Mouse (Mus musculus) brain, embryonic 14.5 days (tissue): ENCODE data around the gene Mgat4a. TPM values are rescaled to one million over a fixed set of nuclear protein-coding genes. Genes with fewer than 3 reads are reported as not detected.
"Not testable (repeated sequence)": the region's sequence is repeated elsewhere in the genome, so short reads cannot be mapped to it uniquely, and the experiment has no call there.

Experiments
- DNase-seq: peaks from one replicate; pipeline ENCODE4 v3.0.0-alpha.2; 2011; ENCODE audit warnings: low read depth
- CTCF ChIP-seq: fragments of 200-500 bp; IDR thresholded peaks from 2 replicates; pipeline ENCODE4 v1.5.1; 2012; ENCODE audit warnings: inconsistent platforms, mild to moderate bottlenecking, moderate library complexity, borderline replicate concordance; ENCODE audit not compliant: insufficient read depth, insufficient read length; ENCODE audit errors: extremely low read depth
- POLR2A ChIP-seq: fragments of 200-500 bp; IDR thresholded peaks from 2 replicates; pipeline ENCODE4 v1.6.1; 2012; ENCODE audit warnings: mild to moderate bottlenecking, inconsistent platforms, borderline replicate concordance; ENCODE audit not compliant: poor library complexity, insufficient read depth, insufficient read length, severe bottlenecking; ENCODE audit errors: extremely low read depth
- polyA plus RNA-seq: library from polyadenylated mRNA; depleted of rRNA; stranded (reverse); fragments of >200 nt; gene quantifications from 2 replicates; pipeline ENCODE4 v1.2.3, GENCODE M21; 2012

The Mgat4a gene
- polyA plus RNA-seq, 1 experiment = 11.6 TPM

DNA sequence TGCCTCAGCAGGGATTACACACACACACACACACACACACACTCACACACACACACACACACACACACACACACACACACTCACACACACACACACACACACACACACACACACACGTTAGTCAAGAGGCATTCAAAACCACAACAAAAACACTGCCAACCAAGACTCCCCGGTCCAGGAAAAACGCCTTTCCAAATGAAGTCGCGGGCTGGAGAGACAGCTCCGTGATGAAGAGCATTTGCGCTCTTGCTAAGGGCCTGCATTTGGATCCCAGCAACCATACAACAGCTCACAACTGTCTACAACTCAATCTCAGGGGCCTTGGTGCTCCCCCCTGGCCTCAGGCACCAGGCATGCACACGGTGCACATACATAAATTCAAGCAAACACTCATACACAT lies 10.8 kb downstream of the Mgat4a start:
- TF ChIP-seq POLR2A = no peak
- TF ChIP-seq CTCF = no peak
- DNase-seq = peak; percentile 59

DNA sequence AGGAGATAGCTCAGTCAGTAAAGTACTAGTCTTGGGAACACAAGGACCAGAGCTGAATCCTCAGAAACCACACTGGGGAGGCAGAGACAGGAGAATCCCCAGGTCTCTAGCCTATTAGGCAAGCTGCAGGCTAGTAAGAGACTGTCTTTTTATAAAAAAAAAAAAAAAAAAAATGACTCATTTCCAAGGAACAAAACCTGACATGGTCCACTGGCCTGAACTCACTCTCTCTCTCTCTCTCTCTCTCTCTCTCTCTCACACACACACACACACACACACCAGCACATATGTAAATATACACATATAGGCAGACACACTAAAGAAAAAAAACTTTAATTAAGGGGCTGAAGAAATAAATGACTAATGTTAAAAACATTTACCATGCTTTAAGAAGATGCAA lies 14.6 kb downstream of the Mgat4a start:
- DNase-seq = no peak
- no peak for TF ChIP-seq POLR2A
- TF ChIP-seq CTCF = no peak

DNA sequence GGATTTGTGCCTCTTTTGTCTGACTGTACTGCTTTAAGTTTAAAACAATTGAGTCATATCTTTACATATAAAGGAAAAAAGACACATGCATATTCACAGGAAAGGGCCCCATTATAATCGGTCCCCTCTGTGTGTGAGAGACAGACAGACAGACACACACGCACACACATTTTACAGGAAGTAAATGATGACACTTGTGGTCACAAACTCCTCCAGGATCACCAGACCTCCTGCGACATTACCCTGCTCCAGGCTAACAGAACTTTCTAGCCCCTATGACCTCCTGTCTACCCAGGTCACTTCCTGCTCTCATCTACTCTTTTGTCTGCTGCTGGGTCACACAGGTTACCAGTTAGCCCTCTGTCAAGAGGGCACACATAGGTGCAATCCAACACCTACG lies 16.1 kb downstream of the Mgat4a start:
- TF ChIP-seq CTCF (no peak), POLR2A (no peak)

DNA sequence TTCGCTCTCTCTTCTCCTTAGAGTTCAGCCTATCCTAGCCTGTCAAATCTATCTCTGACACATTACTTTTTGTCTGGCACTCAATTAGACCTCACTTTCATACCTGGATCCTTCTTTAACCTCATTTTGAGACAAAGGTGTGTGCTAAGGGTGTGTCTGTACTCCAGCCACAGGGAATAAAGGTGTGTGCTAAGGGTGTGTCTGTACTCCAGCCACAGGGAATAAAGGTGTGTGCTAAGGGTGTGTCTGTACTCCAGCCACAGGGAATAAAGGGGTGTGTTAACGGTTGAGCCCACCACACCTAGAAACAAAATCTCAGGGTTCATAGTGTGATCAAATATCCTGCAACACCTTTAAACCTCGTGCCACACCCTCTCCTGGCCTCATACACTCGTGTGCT lies 16.7 kb downstream of the Mgat4a start:
- not testable (repeated sequence) for DNase-seq

More for the DNA sequence above, 16.1 kb downstream of the Mgat4a start:
- no peak for DNase-seq

DNA sequence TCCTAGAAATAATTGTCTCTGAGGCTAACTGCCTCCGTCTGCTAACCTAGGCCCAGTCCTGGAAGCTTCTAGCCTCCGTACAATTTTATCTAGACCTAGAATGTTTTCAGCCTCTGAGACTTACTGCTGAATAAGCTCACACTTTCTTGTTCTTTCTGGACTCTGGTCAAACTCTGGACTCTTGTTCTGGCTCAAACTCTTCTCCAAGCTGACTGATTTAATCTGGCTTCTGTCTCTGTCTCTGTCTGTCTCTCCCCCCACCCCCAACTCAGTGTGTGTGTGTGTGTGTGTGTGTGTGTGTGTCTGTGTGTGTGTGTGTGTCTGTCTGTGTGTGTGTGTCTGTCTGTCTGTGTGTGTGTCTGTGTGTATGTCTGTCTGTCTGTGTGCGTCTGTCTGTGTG lies 17.3 kb downstream of the Mgat4a start:
- DNase-seq = not testable (repeated sequence)

DNA sequence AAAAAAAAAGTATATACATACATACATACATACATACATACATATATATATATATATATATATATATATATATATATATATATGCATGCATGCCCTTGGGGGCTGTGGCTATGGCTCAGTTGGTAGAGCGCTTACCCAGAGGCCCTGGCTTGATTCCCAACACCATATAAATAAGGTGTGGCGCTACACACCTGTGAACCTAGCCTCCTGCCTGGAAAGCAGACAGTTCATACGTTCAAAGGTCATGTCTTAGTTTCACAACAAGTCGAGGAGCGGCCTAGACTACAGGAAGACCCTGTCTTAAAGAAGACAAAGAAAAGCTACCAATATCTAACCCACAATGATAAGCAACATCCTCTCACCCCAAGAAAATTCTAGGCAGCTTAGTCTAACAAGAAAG lies 18.7 kb downstream of the Mgat4a start:
- no peak for DNase-seq
- TF ChIP-seq POLR2A = no peak
- TF ChIP-seq CTCF = no peak

DNA sequence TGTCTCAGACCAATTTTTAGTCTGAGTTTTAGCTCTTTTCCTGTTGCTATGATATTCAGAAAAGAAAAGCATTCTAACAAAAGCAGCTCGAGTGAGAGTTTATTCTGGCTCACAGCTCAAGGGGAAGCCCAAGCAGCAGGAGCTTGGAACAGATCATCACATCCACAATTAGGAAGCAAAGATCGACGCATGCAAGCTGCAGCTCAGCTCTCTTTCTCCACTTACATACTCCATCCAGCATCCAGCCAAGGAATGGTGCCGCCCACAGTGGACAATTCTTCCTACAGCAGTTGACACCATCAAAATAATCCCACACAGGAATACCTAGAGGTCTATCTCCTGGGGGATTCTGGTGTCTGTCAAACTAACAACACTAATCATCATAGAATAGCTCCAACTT lies 22.0 kb downstream of the Mgat4a start:
- DNase-seq = no peak
- TF ChIP-seq CTCF = no peak
- TF ChIP-seq POLR2A = no peak

DNA sequence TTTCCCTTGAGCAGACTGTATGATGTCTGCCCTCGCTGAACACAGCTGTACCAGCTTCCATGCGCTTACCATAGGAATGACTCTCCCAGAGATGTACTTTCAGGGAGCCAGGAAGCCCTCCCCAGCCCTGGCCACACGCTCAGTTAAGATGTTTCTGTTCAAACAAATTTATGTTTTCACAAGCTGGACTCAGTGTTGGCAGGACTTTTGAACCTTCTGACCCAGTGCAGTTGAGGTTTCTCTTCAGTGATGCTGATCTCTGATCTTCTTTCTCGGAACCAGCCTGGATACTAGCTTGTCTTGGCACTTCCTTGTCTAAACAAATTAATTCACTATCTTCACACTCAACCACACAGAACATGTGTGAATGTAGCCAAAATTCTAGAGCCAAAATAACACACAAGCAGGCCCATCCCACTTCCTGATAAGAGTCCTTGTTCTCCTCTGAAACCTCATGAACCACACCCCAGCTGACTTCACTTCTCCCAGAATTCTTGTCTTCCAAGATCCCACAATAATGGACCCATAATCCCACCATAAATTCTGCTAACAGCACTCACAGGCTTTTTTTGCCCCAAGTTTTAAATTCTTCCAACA lies 22.6 kb downstream of the Mgat4a start:
- DNase-seq = no peak
- TF ChIP-seq POLR2A = no peak
- no peak for TF ChIP-seq CTCF

DNA sequence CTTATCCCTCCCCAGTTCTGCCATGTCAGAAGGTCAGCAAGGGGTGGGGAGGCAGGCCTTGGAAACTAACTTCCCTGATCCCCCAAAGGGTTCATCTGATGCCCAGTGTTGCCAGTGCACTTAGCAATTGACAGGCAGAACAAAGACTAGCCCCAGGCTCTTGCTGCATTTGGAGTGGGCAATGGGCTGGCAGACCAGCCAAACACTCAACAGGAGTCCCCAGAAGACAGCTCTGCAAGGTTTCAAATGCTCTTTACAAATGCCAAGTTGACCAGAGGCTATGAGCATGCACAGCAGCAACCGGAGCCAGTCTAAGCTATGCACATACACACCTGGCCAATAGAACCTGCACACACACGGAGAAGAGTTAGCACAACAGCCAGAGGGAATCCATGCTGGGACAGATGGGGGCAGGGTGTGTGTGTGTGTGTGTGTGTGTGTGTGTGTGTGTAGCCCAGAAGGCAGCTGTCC lies 27.8 kb downstream of the Mgat4a start:
- DNase-seq = peak; percentile 68
- no peak for TF ChIP-seq CTCF
- no peak for TF ChIP-seq POLR2A

DNA sequence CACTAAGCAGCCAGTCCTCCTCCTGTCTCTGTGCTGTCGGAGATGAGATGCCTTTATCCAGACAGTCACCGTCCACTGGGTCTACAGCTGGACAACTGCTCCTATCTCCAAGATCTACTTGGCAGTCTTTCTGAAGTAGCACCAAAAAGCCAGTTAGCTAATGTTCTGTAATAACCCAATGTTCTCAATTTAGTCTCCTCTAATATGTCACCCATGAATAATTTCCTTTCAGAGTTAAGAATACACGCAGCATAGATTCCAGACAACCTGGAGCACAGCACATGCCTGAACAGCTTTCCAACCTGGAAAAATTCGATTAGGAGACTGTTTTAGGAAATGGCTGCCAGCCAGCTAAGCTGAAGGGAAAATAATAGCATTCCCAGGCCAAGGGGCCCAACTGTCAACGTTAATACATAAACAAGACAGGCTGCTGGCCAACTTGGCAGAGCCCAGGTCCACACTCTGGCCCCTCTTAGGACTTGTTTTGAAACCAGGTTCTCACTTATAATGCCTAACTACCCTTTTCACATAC lies 28.6 kb downstream of the Mgat4a start:
- DNase-seq = peak; percentile 83
- TF ChIP-seq POLR2A (no peak), CTCF (no peak)

DNA sequence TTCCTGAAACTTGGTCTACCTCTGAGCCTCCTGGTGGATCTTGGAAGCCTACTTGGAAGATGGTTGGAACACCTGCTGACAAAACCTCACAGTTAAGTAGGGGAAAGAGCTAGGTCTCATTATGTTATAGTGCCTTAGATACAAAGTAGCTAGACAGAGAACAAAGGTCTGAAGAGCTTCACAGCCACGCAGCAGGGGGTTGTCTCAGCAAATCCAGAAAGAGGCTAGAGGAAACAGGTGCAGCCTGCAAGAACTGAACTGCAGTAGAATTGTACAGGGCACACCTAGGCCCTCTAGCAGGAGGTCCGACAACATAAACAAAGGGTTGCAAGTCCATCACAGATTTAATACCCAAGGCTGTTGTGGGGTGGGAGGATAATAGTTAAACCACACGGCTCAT lies 30.6 kb downstream of the Mgat4a start:
- TF ChIP-seq POLR2A (no peak), CTCF (no peak)
- no peak for DNase-seq

DNA sequence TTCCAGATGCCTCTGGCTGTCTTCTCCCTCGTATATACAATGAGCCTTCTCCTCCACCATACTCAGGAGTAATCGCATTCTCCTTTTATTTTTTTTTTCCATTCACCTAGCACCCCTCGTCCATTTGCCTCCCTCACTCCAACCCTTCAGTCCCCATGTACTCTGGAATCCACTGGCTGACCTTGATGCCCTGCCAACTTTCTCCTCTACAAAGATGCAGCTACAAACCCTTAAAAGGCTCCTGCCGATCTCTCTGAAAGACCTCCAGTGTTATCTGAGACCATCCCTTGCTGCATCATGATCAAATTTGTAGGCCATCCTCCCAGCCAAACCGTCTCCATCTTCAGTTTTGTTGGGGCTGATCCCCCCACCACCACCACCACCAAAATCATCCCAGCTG lies 31.4 kb downstream of the Mgat4a start:
- no peak for TF ChIP-seq POLR2A
- no peak for TF ChIP-seq CTCF
- no peak for DNase-seq

DNA sequence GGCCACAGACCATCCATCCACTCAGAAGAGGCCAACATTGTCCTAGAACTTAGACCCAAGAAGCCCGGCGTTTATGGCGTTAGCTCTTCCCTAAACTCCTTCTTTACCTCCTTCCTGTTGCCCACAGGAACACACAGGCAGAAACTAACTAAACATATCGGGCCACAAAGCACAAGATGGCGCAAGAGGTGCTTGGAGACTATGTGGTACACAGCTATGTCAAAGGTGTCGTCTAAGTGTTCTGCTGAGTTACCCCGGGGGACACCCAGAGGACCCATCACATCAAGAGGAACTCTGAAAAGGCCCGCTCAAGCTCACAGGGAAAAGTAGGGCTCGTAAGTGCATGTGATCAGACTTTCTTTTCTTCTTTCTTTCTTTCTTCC lies 35.5 kb downstream of the Mgat4a start:
- TF ChIP-seq POLR2A (no peak), CTCF (no peak)

DNA sequence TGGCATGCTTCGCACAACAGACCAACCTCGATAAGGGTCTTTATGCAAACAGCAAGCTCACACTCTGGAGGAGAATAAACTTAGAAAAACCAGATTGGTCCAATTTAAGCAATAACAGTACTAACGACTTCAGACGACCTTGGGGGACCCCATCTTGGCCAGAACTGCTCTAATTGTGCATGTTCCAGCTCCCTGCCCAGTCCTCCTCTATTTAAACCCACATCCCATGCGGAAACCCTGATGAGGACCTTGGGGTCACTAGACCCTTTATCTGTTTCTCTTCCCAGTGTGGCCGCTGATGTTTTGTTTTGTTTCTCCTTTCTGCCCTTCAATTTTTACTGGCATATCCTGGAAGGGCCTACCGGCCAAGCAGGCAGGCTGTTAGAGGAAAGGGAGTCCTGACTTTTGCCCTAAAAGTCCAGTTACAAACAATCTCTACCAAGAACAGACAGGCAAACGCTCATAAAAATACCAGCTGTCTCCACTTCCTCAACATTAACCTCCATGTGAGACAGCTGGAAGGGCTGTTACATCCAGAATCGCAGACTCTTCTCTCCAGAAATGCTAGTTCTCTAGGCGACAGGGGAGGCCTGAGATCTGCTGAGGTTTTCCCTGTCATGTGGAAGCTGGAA lies 36.0 kb downstream of the Mgat4a start:
- TF ChIP-seq CTCF = no peak
- TF ChIP-seq POLR2A = no peak
- no peak for DNase-seq

More for the DNA sequence above, 35.5 kb downstream of the Mgat4a start:
- no peak for DNase-seq
